Mouse (Mus musculus): ENCODE data around the gene Coq9.

Coq9 gene

GRCm38 (mm10) chr8:94837662-94838574 lies at the start of gene Coq9, which contains the start of gene Ciapin1:
Gene Coq9 (plus strand): TSS chr8:94838321.
Gene Ciapin1 (minus strand): TSS chr8:94838358.
- in situ Hi-C loops (cut with MboI, MseI) = no loop called here

GRCm38 (mm10) chr8:94789256-94789955 lies 48.7 kb upstream of the Coq9 start:
- in situ Hi-C loops (cut with MboI, MseI) = no loop called here

GRCm38 (mm10) chr8:94794368-94794767 lies 43.8 kb upstream of the Coq9 start:
- in situ Hi-C loops (cut with MboI, MseI) = no loop called here

GRCm38 (mm10) chr8:94794782-94795181 lies 43.3 kb upstream of the Coq9 start:
- in situ Hi-C loops (cut with MboI, MseI) = no loop called here

- in situ Hi-C loops (cut with MboI, MseI) = no loop called here
Observed at GRCm38 (mm10) chr8:94800278-94800968, 37.7 kb upstream of the Coq9 start.

- in situ Hi-C loops (cut with MboI, MseI) = no loop called here
Observed at GRCm38 (mm10) chr8:94801293-94802095, 36.6 kb upstream of the Coq9 start.

GRCm38 (mm10) chr8:94802375-94802774 lies 35.7 kb upstream of the Coq9 start:
- in situ Hi-C loops (cut with MboI, MseI) = no loop called here

GRCm38 (mm10) chr8:94803551-94803950 lies 34.6 kb upstream of the Coq9 start:
- in situ Hi-C loops (cut with MboI, MseI) = no loop called here

- in situ Hi-C loops (cut with MboI, MseI) = loop anchor here (5.0 kb wide), 1 partner anchor 97 kb away; no protein-coding TSS in a partner anchor
Observed at GRCm38 (mm10) chr8:94804546-94805340, 33.4 kb upstream of the Coq9 start.

- in situ Hi-C loops (cut with MboI, MseI) = loop anchor here (5.0 kb wide), 1 partner anchor 99 kb away; no protein-coding TSS in a partner anchor
Observed at GRCm38 (mm10) chr8:94805811-94806210, 32.3 kb upstream of the Coq9 start.

- in situ Hi-C loops (cut with MboI, MseI) = loop anchor here (5.0 kb wide), 1 partner anchor 100 kb away; no protein-coding TSS in a partner anchor
Observed at GRCm38 (mm10) chr8:94807506-94807905, 30.6 kb upstream of the Coq9 start.

- in situ Hi-C loops (cut with MboI, MseI) = loop anchor here (5.0 kb wide), 1 partner anchor 101 kb away; no protein-coding TSS in a partner anchor
Observed at GRCm38 (mm10) chr8:94808372-94808771, 29.7 kb upstream of the Coq9 start.

GRCm38 (mm10) chr8:94810153-94810552 lies 28.0 kb upstream of the Coq9 start, which contains the start of gene Ccl17:
Gene Ccl17 (plus strand): TSS chr8:94810453.
- in situ Hi-C loops (cut with MboI, MseI) = no loop called here

GRCm38 (mm10) chr8:94810855-94811254 lies 27.3 kb upstream of the Coq9 start:
- in situ Hi-C loops (cut with MboI, MseI) = no loop called here

GRCm38 (mm10) chr8:94811654-94812053 lies 26.5 kb upstream of the Coq9 start:
- in situ Hi-C loops (cut with MboI, MseI) = no loop called here

GRCm38 (mm10) chr8:94812645-94813098 lies 25.4 kb upstream of the Coq9 start:
- in situ Hi-C loops (cut with MboI, MseI) = no loop called here

GRCm38 (mm10) chr8:94814556-94814955 lies 23.6 kb upstream of the Coq9 start:
- in situ Hi-C loops (cut with MboI, MseI) = no loop called here

GRCm38 (mm10) chr8:94817933-94818332 lies 20.2 kb upstream of the Coq9 start:
- in situ Hi-C loops (cut with MboI, MseI) = no loop called here

GRCm38 (mm10) chr8:94819671-94820179 lies 18.4 kb upstream of the Coq9 start:
- in situ Hi-C loops (cut with MboI, MseI) = no loop called here

- in situ Hi-C loops (cut with MboI, MseI) = no loop called here
Observed at GRCm38 (mm10) chr8:94820553-94820952, 17.6 kb upstream of the Coq9 start.

Data from regulatory T cell (primary cell).